ENCODE assay signal across 7 mouse cellular contexts in the genomic region with DNA sequence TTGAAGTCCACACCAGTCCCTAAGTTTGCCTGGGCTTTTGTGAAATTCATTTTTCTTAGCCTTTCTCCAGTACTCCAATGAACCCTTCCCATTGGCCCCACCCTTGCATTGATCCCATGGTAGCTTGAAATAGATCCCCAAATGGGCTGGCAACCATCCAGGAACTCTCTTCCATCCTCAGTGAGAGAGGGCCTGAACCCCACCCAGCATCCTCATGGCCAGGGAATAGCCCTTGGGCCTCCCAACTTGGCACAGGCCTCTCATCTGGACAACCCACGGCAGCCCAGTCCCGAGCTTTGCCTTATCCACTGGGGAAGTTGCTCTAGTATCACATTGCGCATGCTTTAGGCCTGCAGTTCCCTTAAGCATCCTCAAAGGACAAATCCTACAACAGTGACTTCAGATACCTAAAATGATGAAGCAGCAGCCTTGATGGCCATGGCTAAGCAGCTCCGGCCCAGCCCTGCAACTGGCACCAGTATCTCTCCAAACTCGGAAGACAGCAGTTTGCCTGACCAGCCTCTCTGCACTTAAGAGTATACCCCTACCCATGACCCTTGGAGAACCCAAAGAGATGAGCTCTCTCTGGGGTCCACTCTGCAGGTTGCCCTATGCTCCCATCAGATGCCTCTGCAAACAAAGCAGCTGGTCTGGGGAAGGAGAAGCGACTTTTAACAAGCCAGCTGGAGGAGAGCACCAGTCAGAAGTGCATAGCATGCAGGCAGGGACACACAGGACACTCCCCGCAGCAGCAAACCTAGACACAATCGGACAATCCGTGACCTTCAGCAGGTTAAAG. TPM values are rescaled to one million over a fixed set of nuclear protein-coding genes. Genes with fewer than 3 reads are reported as not detected.
DNase-seq lines count a peak whose midpoint lies in the region; ATAC-seq lines count a peak whose summit lies in the region.

No protein-coding gene starts in this region.

- H3K36me3 ChIP-seq in heart, embryonic 12.5 days, result no peaks in the 10 kb centered on the region
- H3K36me3 ChIP-seq in liver, embryonic 12.5 days, result no peaks in the 10 kb centered on the region

- ATAC-seq in heart, embryonic 12.5 days (ENCODE audit: insufficient number of reproducible peaks, low FRiP score), result no peak
- no peak for ATAC-seq in liver, embryonic 12.5 days

- H3K27me3 ChIP-seq in heart, embryonic 12.5 days (replicated peaks), result 0 out of 2 replicates have a peak, but pooled peaks cover 10% of the 10 kb centered on the region
- no peaks in the 10 kb centered on the region; the same call in 1 of the 2 replicates for H3K27me3 ChIP-seq in liver, embryonic 12.5 days (replicated peaks)

- H3K4me1 ChIP-seq in heart, embryonic 12.5 days (replicated peaks), result peaks cover 18% of the 10 kb centered on the region
- H3K4me1 ChIP-seq in liver, embryonic 12.5 days, result no peaks in the 10 kb centered on the region

- H3K4me3 ChIP-seq in heart, embryonic 12.5 days, result peak overlapping the region; percentile 25
- H3K4me3 ChIP-seq in liver, embryonic 12.5 days, result 0 out of 2 replicates have a peak overlapping the region, but pooled peaks have one; percentile 16

- WGBS in heart, embryonic 12.5 days, result 75% methylated on average over 9 of the region's 9 CpGs
- whole genome bisulfite sequencing in liver, embryonic 12.5 days (ENCODE audit: insufficient replicate concordance), result 65% methylated on average over 9 of the region's 9 CpGs

- peak overlapping the region; percentile 18; the same call in 1 of the 2 replicates for H3K27ac ChIP-seq in heart, embryonic 12.5 days (ENCODE audit: poor library complexity, severe bottlenecking)
- H3K27ac ChIP-seq in liver, embryonic 12.5 days, result no peak overlapping the region

- H3K9me3 ChIP-seq in heart, embryonic 12.5 days (replicated peaks), result no peaks in the 10 kb centered on the region
- no peaks in the 10 kb centered on the region for H3K9me3 ChIP-seq in liver, embryonic 12.5 days (replicated peaks)

- DNase-seq in 3134 (ENCODE audit: extremely low read depth, insufficient read length, low spot score) (peak; percentile 70), NIH3T3 (ENCODE audit: low read depth) (peak; percentile 63)
- DNase-seq in thymus, postnatal 36 days, result no peak
- no peak for DNase-seq in left cerebral cortex, adult 11 months (ENCODE audit: low spot score)
- DNase-seq in cerebellum, postnatal 36 days, result no peak

- peak overlapping the region; percentile 51 for H3K4me2 ChIP-seq in heart, embryonic 12.5 days
- H3K4me2 ChIP-seq in liver, embryonic 12.5 days, result peak overlapping the region; percentile 19

- H3K9ac ChIP-seq in heart, embryonic 12.5 days, result peak overlapping the region; percentile 23; the same call in 1 of the 2 replicates
- H3K9ac ChIP-seq in liver, embryonic 12.5 days, result no peak overlapping the region

RNA-seq across cellular contexts. Expression of gene Col6a3, which starts 0.8 kb away (rescaled TPM):
- 10.5 and 11.3 TPM in 2 replicates for polyA plus RNA-seq in heart, embryonic 12.5 days (2016; fragmentation: Nextera tagmentation; extraction: Ambion mirVana)
- 7.7 and 9.3 TPM in 2 replicates for polyA plus RNA-seq in liver, embryonic 12.5 days (2016; fragmentation: Nextera tagmentation; extraction: Ambion mirVana)

Comparison
In these comparisons a context has a peak if more than half of its experiments do, and no peak if none do; other contexts are left out.
1. DNase-seq: peak in 3134 (single experiment) and NIH3T3 (single experiment); none in thymus, postnatal 36 days (0 of 2), left cerebral cortex, adult 11 months (single experiment) and cerebellum, postnatal 36 days (0 of 2).